Mouse (Mus musculus) midbrain, postnatal 0 days (tissue): ENCODE measurements at regions not wholly inside any gene's neighbourhood (a gene's known extent, or its start where the extent isn't known, plus 50 kb on each side); places are given as distances from the start of the nearest gene placed in this dataset.

Experiments
- ATAC-seq: fragments of 200-750 bp; cut with Nextera tagmentation; 2 replicates; pipeline ENCODE4 v1.8.0; 2017; ENCODE audit warnings: moderate number of reproducible peaks, mild to moderate bottlenecking, moderate TSS enrichment, moderate library complexity; ENCODE audit not compliant: low FRiP score
- DNase-seq: peaks from one replicate; pipeline ENCODE4 v3.0.0-alpha.2; 2015; ENCODE audit warnings: low spot score
- H3K27ac ChIP-seq: fragments of 300-500 bp; sonication (generic); 2 replicates; pipeline ENCODE4 v1.5.1; 2014; ENCODE audit warnings: low read depth, mild to moderate bottlenecking, low read length, mixed read lengths
- H3K27me3 ChIP-seq: fragments of 300-500 bp; sonication (generic); 2 replicates; pipeline ENCODE4 v1.6.1; 2014; ENCODE audit warnings: low read length, control low read depth, mixed read lengths; ENCODE audit not compliant: insufficient read depth
- H3K36me3 ChIP-seq: fragments of 300-500 bp; sonication (generic); 2 replicates; pipeline ENCODE4 v1.6.1; 2014; ENCODE audit warnings: low read length, control low read depth, mixed read lengths; ENCODE audit not compliant: insufficient read depth
- H3K4me1 ChIP-seq: fragments of 300-500 bp; sonication (generic); 2 replicates; pipeline ENCODE4 v1.6.1; 2014; ENCODE audit warnings: mild to moderate bottlenecking, control low read depth, antibody characterized with exemption, low read length, mixed read lengths; ENCODE audit not compliant: insufficient read depth
- H3K4me2 ChIP-seq: fragments of 300-500 bp; sonication (generic); 2 replicates; pipeline ENCODE4 v1.6.1; 2014; ENCODE audit warnings: low read depth, mild to moderate bottlenecking, low read length, mixed read lengths; ENCODE audit not compliant: poor library complexity, severe bottlenecking
- H3K4me3 ChIP-seq: fragments of 300-500 bp; sonication (generic); 2 replicates; pipeline ENCODE4 v1.5.1; 2014; ENCODE audit warnings: low read depth, mild to moderate bottlenecking, low read length, moderate library complexity
- H3K9ac ChIP-seq: fragments of 300-500 bp; sonication (generic); replicated peaks from 2 replicates; pipeline ENCODE4 v1.6.1; 2014; ENCODE audit warnings: mild to moderate bottlenecking, low read length, moderate library complexity, mixed read lengths; ENCODE audit not compliant: poor library complexity, severe bottlenecking
- H3K9me3 ChIP-seq: fragments of 300-500 bp; sonication (generic); 2 replicates; pipeline ENCODE4 v1.6.1; 2016; ENCODE audit warnings: low read length, control low read depth
- CTCF ChIP-seq: IDR thresholded peaks from 2 replicates; pipeline ENCODE4 v1.5.1; 2016; ENCODE audit warnings: antibody characterized with exemption, mild to moderate bottlenecking
- WGBS: fragments of 180-500 bp; shearing (Covaris S2); extraction: QIAGEN DNeasy Blood & Tissue Kit; methylation state at CpG from one replicate; pipeline ENCODE4 v1.1.7; 2014; 5-methylcytosine and 5-hydroxymethylcytosine counted together

DNA sequence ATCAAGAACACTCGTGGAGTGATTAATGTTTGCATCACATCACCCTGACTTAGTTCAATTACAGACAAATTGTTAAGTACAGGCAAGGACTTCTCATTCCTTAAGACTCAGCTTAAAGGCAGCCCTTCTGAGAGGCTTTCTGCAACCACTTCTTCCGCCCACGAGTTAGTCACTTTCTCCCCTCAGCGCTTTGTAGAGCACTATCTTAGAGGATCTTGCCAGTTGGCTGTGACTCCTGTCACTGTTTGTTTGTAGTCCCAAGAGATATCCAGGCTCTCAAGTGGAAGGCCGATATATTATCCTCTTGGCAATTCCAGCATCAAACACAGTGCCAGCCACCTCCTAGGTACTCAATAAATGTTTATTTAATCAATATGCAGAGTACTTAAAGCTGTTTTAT is 532.1 kb upstream of the Gm26657 start:
- Histone ChIP-seq H3K27me3 (no peaks in the 10 kb centered on the region), H3K4me3 (no peak overlapping the region), H3K9ac (no peak overlapping the region), H3K4me2 (no peak overlapping the region), H3K36me3 (no peaks in the 10 kb centered on the region), H3K9me3 (no peaks in the 10 kb centered on the region), H3K27ac (no peak overlapping the region), H3K4me1 (no peaks in the 10 kb centered on the region)
- 72% methylated on average over 5 of the region's 5 CpGs for WGBS
- ATAC-seq (no peak), DNase-seq (no peak)
- no peak for TF ChIP-seq CTCF

- ATAC-seq = no peak
- 43% methylated on average over 1 of the region's 1 CpGs for WGBS
Observed at GRCm38 (mm10) chr4:56205069-56205468, 534.8 kb upstream of the Gm26657 start.

DNA sequence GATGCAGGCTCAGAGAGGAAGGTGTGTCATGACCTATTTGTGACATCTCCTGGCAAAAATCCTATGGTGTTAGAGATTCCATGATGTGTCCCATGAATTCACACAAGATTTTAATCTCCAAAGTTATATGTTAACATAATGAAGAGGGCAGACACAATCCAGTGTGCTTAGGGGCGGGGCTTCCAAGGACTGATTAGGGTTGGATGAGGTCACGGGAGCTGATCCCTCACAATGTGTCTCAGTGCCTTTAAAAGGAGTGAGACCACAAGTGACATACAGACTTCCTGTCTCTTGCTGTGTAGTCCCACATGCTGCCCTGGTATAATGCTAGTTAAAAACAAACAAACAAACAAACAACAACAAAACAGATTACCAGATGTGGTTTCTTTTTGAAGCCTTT is 546.5 kb upstream of the Gm26657 start:
- H3K4me3 ChIP-seq = no peak overlapping the region
- no peaks in the 10 kb centered on the region for H3K9me3 ChIP-seq
- TF ChIP-seq CTCF = no peak
- no peak overlapping the region for H3K9ac ChIP-seq
- 59% methylated on average over 2 of the region's 2 CpGs for WGBS
- H3K27ac ChIP-seq = no peak overlapping the region
- DNase-seq (no peak), ATAC-seq (no peak)
- H3K4me1 ChIP-seq = no peaks in the 10 kb centered on the region
- H3K27me3 ChIP-seq = no peaks in the 10 kb centered on the region
- H3K36me3 ChIP-seq = no peaks in the 10 kb centered on the region
- no peak overlapping the region for H3K4me2 ChIP-seq

More at GRCm38 (mm10) chr4:56205069-56205468, 534.8 kb upstream of the Gm26657 start:
- Histone ChIP-seq H3K9ac (no peak overlapping the region), H3K9me3 (no peaks in the 10 kb centered on the region), H3K27ac (no peak overlapping the region), H3K4me2 (no peak overlapping the region), H3K4me3 (no peak overlapping the region), H3K36me3 (no peaks in the 10 kb centered on the region), H3K4me1 (no peaks in the 10 kb centered on the region), H3K27me3 (no peaks in the 10 kb centered on the region)
- no peak for DNase-seq
- TF ChIP-seq CTCF = no peak

DNA sequence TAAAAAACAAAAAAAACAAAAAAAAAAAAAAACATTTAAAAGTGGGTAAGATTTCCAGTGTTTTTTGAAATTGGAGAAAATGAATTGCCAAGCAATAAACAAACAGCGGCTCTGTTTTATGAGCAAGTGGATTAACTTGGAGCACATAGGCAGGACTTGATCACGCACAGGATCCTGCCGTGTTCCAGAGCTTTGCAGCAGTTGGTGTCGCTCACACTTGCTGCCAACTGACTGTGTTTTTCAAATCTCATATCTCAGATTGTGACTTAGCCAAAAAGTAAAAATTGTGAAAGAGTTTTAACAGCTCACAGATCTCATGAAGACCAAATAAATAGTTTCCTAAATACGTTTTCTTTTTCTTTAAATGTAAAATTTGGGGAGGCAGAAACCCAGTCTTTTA is 547.4 kb upstream of the Gm26657 start:
- 84% methylated on average over 5 of the region's 5 CpGs for WGBS
- H3K4me2 ChIP-seq = no peak overlapping the region
- ATAC-seq = no peak
- no peaks in the 10 kb centered on the region for H3K4me1 ChIP-seq
- no peak overlapping the region for H3K9ac ChIP-seq
- H3K36me3 ChIP-seq = no peaks in the 10 kb centered on the region
- DNase-seq = no peak
- TF ChIP-seq CTCF = no peak
- H3K27ac ChIP-seq = no peak overlapping the region
- H3K27me3 ChIP-seq = no peaks in the 10 kb centered on the region
- no peak overlapping the region for H3K4me3 ChIP-seq
- no peaks in the 10 kb centered on the region for H3K9me3 ChIP-seq

DNA sequence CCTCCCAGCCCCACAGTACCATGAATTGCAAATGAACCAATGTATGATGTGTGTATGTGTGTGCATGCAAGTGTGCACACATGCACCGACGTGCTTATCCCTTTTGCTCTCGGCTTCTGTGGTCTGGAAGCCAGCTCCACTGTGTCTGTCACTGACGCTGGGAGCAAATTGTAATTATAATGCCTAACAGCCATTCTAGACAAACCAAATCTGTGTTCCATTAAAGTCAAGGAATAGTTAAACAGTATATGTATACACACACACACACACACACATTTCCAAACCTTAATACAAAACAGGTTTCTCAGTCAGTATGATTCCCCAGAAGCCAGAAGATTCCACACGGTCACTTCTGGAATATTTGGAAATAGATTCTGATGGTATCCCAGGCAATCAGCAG is 560.3 kb upstream of the Gm26657 start:
- no peak for TF ChIP-seq CTCF
- Histone ChIP-seq H3K4me3 (no peak overlapping the region), H3K9me3 (no peaks in the 10 kb centered on the region), H3K27me3 (no peaks in the 10 kb centered on the region), H3K4me2 (no peak overlapping the region), H3K27ac (no peak overlapping the region), H3K9ac (no peak overlapping the region), H3K36me3 (no peaks in the 10 kb centered on the region), H3K4me1 (no peaks in the 10 kb centered on the region)
- WGBS = 73% methylated on average over 5 of the region's 5 CpGs
- no peak for DNase-seq
- ATAC-seq = no peak

DNA sequence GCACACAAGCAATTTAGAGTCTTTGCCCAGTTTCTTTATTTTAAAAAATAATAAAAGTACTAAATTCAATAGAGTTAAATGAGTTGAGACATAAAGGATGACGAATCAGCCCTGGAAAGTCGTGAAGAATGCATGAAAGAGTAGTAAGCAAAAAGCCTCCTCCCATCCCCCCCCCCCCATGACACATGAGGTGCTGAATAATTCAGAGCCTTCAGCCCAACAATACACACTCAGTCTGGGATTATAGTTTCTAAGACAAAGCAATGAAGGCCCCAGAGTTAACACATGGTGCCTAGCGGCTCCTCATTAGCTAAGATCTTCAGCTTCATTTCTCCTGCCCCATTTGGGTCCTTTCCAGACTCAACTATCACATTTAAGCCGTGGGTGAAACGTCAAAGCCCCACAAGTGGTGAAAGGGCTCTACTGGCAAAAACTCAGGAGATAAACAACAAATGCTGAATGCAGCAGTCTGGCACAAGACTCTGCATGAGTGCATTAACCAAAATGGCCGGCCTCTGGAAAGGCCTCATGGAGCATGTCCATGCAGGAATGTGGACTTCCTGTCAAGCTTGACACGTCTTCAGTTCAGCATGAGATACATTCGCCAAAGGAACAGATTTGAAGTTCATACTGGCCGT is 560.9 kb upstream of the Gm26657 start:
- Histone ChIP-seq H3K4me1 (no peaks in the 10 kb centered on the region), H3K4me2 (no peak overlapping the region), H3K27me3 (no peaks in the 10 kb centered on the region), H3K4me3 (no peak overlapping the region), H3K9me3 (no peaks in the 10 kb centered on the region), H3K9ac (no peak overlapping the region), H3K27ac (no peak overlapping the region), H3K36me3 (no peaks in the 10 kb centered on the region)
- peak; percentile 14 for DNase-seq
- ATAC-seq = no peak
- no peak for TF ChIP-seq CTCF
- 44% methylated on average over 9 of the region's 9 CpGs for WGBS
